Mouse (Mus musculus) hindlimb bud, embryonic 11.5 days (tissue): ENCODE measurements at regions not wholly inside any gene's neighbourhood (a gene's known extent, or its start where the extent isn't known, plus 50 kb on each side); places are given as distances from the start of the nearest gene placed in this dataset.

Experiments used
- DNase-seq: peaks from one replicate; pipeline ENCODE4 v3.0.0-alpha.2; 2012; ENCODE audit warnings: low read depth, low spot score; ENCODE audit errors: extremely low spot score

- no peak for DNase-seq
Observed at GRCm38 (mm10) chr4:23994261-23994965, 501.8 kb upstream of the Mms22l start.

GRCm38 (mm10) chr4:24006257-24006955 is 489.8 kb upstream of the Mms22l start:
- no peak for DNase-seq

- DNase-seq = peak; percentile 10
Observed at GRCm38 (mm10) chr4:24019178-24020104, 476.8 kb upstream of the Mms22l start.
